Mouse (Mus musculus): ENCODE results near the gene Cep112.

Gene Cep112

GRCm38 (mm10) chr11:108885276-108885896 is 460.4 kb downstream of the Cep112 start:
- DNase-seq = no peak

- no peak for DNase-seq
These were observed 461.1 kb downstream of the Cep112 start for GRCm38 (mm10) chr11:108886060-108886459.

- DNase-seq = no peak
These were observed 464.1 kb downstream of the Cep112 start for GRCm38 (mm10) chr11:108889121-108889520.

- DNase-seq = no peak
These were observed 465.6 kb downstream of the Cep112 start for GRCm38 (mm10) chr11:108890544-108890943.

GRCm38 (mm10) chr11:108891111-108891870 is 466.3 kb downstream of the Cep112 start:
- DNase-seq = peak; percentile 97

GRCm38 (mm10) chr11:108891871-108892380 is 466.9 kb downstream of the Cep112 start:
- no peak for DNase-seq

- no peak for DNase-seq
These were observed 467.4 kb downstream of the Cep112 start for GRCm38 (mm10) chr11:108892406-108892805.

GRCm38 (mm10) chr11:108893232-108893790 is 468.3 kb downstream of the Cep112 start:
- DNase-seq = peak; percentile 59

GRCm38 (mm10) chr11:108893855-108894510 is 469.0 kb downstream of the Cep112 start:
- DNase-seq = peak; percentile 73

- no peak for DNase-seq
These were observed 472.0 kb downstream of the Cep112 start for GRCm38 (mm10) chr11:108897034-108897433.

GRCm38 (mm10) chr11:108898063-108898462 is 473.1 kb downstream of the Cep112 start:
- no peak for DNase-seq

GRCm38 (mm10) chr11:108898483-108898882 is 473.5 kb downstream of the Cep112 start:
- DNase-seq = no peak

- peak; percentile 95 for DNase-seq
These were observed 475.9 kb downstream of the Cep112 start for GRCm38 (mm10) chr11:108900718-108901488.

- DNase-seq = no peak
These were observed 476.7 kb downstream of the Cep112 start for GRCm38 (mm10) chr11:108901670-108902069.

GRCm38 (mm10) chr11:108902303-108902702 is 477.3 kb downstream of the Cep112 start:
- DNase-seq = no peak

GRCm38 (mm10) chr11:108906590-108907254 is 481.7 kb downstream of the Cep112 start:
- DNase-seq = no peak

GRCm38 (mm10) chr11:108909396-108910195 is 484.6 kb downstream of the Cep112 start:
- no peak for DNase-seq

Data from heart, adult 11 months (tissue).